Mouse (Mus musculus): ENCODE data around the gene Ccz1.
"Not testable (repeated sequence)": the region's sequence is repeated elsewhere in the genome, so short reads cannot be mapped to it uniquely, and the experiment has no call there.

DNA sequence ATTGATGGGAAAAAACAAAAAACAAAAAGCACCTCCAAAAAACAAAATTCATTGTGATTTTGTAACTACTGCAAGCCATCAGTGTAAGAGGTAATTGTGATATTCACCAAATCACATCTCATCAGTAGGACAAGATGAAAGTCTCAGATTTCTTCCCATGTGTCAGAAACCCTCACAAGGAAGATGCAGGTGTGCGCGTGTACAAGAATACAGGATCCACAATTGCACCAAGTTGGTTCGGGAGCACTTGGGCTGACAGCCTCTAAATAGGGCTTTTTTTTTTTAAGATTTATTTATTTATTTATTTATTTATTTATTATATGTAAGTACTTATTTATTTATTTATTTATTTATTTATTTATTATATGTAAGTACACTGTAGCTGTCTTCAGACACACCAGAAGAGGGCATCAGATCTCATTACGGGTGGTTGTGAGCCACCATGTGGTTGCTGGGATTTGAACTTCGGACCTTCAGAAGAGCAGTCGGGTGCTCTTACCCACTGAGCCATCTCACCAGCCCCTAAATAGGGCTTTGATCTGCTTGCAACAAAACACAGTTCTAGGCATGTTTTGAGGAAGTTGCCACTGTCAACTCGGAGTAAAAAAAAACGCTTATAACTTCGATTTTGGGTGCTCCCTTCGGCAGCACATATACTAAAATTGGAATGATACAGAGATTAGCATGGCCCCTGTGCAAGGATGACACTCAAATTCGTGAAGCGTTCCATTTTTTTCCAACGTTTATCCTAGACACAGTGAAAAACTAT, 1.1 kb downstream of the Ccz1 start:
- TF ChIP-seq CTCF, EP300 (IDR thresholded peaks at IDR 0.05; ENCODE audit: low read depth): not testable (repeated sequence)
